Mouse (Mus musculus) gastrocnemius, adult 18-20 months (tissue): ENCODE measurements around the gene Klhdc7b. TPM values are rescaled to one million over a fixed set of nuclear protein-coding genes. Genes with fewer than 3 reads are reported as not detected.

Experiments
- DNase-seq: peaks from one replicate; pipeline ENCODE4 v3.0.0; 2021; ENCODE audit warnings: low spot score
- total RNA-seq, 2 experiments: library from RNA; stranded (reverse); gene quantifications; 2 replicates each; pipeline ENCODE4 v1.2.3; 2021

Gene Klhdc7b
- total RNA-seq, 2 experiments from 2014 or later: not detected

- no peak for DNase-seq
Measured at GRCm38 (mm10) chr15:89374801-89375534, 9.7 kb upstream of the Klhdc7b start.

DNA sequence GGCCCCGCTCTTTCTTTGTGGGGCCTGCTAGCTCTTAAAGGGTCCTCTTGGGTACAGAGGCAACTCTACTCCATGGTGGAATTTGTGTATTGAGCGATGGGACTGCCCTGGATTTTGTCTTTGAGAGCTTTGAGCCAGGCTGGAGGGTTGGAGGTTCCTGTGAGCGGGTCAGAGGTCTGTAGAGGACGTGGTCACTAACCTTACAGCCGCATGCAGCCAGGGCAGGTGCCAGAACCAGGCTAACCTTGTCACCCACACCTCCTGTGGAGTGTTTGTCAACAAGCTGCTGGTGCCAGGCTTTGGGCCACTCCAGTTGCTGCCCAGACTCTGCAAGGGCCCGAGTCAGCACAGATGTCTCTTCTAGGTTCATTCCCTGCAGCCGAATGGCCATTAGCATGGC is 8.7 kb upstream of the Klhdc7b start:
- DNase-seq: no peak

DNA sequence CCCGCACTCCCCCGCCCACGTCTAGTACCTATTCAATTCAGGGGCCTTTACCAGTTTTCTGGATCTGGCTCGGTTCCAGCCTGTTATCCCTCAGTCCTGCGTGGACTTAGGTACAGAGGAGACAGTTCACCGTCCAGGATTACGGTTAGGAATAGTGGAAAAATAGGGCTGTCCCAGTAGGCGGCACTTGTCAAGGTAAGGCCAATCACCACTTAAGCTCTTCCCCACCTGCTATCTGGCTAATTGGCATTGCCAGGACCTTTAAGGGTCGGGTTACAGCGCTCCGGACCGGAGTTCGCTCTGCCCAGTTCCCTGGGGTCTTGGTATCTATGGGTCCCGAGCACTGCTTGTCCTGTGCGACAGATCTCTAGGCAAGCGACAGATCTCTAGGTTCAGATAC is 7.8 kb upstream of the Klhdc7b start, which contains the start of gene Tymp:
TSS of gene Tymp (minus strand) at position 83 of the 400 bp plus-strand sequence.
- DNase-seq: no peak

GRCm38 (mm10) chr15:89377362-89377761 is 7.4 kb upstream of the Klhdc7b start:
- DNase-seq: no peak

- DNase-seq: no peak
Measured at GRCm38 (mm10) chr15:89377938-89378828, 6.5 kb upstream of the Klhdc7b start.

DNA sequence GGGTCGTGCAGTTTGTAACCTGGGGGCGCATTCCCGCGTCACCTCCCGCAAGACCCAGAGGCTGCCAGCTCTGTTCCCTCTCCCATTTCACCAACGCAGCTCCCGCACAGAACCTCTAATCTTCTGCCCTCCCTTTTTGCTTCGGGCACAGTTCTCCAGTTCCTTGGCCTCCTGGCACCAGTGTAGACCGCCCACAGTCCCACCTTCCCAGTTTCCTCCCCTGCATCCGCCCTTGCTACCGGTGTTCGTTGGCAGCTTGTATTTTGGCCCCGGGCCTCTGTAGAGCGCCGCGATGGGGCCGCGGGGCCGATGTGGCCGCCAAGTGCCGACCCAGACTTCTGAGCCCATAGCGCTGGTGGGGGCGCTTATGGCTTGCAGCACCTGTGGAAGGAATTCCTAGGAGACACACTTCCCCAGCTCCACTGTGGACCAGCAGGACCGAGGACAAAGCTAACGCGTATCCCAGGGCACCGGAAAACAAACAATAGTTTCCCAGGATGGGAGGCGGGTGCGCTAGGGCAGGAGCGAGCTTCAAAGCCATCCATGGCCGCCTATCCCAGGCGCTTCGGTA is 5.8 kb upstream of the Klhdc7b start, which contains the start of gene Odf3b:
TSS of gene Odf3b (minus strand) at position 452 of the 571 bp plus-strand sequence.
- no peak for DNase-seq

- no peak for DNase-seq
Measured at GRCm38 (mm10) chr15:89379429-89379828, 5.3 kb upstream of the Klhdc7b start.

- no peak for DNase-seq
Measured at GRCm38 (mm10) chr15:89387127-89387526, 2.4 kb downstream of the Klhdc7b start.

GRCm38 (mm10) chr15:89390081-89390480 is 5.4 kb downstream of the Klhdc7b start:
- DNase-seq: no peak

DNA sequence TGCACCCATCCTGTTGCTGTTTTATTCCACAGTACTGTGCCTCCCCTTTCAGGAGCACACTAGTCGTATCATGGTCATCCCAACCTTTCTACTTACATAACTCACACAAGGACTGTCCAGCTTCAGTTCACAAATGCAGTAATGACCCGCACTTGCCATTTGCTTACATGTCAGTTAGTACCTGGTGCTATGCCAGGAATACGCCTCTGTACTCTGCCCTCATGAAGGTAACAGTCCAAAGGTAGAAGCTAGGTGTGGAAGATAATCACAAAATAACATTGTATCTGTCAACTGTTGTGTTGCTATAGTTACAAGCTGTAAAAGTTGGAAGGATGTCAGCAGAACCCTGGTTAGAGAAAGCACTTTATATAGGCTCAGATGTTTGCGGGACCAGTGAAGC is 12.2 kb downstream of the Klhdc7b start:
- DNase-seq: no peak

- DNase-seq: no peak
Measured at GRCm38 (mm10) chr15:89398146-89398545, 13.4 kb downstream of the Klhdc7b start.

- DNase-seq: no peak
Measured at GRCm38 (mm10) chr15:89399716-89400115, 15.0 kb downstream of the Klhdc7b start.

DNA sequence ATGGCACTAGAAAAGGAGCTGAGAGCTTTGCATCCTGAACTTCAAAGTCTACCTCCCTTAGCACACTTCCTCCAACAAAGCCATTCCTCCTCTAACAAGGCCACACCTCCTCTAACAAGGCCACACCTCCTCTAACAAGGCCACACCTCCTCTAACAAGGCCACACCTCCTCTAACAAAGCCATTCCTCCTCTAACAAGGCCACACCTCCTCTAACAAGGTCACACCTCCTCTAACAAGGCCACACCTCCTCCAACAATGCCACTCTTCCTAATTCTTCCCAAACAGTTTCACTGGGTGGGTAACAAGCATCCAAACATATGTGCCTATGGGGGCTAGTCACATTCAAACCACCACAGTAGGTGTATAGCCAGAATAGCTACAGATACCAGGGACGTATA is 17.8 kb downstream of the Klhdc7b start:
- no peak for DNase-seq

DNA sequence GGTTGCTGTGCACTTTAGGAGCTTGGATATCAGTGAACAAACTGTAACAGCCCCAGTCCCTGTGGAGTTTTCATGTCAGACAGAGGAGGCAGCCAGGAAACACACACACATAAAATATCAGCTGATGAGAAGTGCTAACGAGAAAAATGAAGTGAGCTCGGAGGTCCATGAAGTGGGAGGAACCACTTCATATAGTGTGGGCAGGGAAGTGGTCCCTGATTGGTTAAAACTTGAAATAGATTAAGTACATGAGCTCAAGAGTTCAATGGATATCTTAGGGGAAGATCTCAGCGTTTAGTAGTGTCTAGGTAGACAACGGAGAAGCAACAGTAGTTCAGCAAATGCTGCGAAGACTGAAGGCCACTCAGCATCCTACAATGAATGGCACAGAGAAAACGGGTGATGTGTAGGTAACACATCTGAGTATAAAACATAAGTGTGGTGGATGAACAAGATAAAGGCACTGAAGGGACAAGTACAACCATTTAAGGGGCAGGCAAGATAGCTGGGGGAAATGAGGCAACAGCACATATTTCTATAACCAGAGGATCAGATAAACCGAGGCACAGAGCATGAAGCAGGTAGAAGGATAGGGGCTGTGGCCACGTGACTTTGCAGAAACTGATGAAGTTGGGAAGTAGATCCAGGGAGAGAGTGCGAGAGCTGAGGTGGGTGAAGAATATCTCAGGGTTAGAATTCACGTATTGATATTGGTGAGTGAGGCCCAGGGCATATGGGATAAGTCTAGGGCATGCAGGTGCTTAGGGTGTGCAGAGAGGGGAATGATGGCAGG is 20.3 kb downstream of the Klhdc7b start:
- no peak for DNase-seq

GRCm38 (mm10) chr15:89406691-89407090 is 22.0 kb downstream of the Klhdc7b start:
- DNase-seq: no peak

GRCm38 (mm10) chr15:89410118-89410517 is 25.4 kb downstream of the Klhdc7b start, which contains the start of gene Syce3:
Gene Syce3 (minus strand): TSS chr15:89410503.
- no peak for DNase-seq

DNA sequence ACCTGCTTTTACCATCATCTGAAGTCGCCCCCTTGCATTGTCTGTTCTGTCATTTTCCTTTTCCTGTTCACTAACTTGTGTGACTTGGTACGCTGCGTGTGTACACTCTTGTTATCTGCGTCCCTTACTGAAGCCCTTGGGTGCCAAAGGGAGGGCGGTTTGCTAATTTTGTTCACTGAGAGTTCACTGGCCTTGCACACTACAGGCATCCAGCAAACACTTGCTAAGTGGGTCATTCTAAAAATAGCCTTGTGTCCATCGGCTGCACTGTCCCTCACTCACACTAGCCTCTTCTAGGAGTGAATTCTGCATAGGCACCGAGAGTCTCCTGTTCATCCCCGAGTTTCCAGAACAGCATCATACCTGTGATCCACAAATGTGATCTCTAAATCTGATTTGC is 30.6 kb downstream of the Klhdc7b start:
- peak; percentile 49 for DNase-seq

DNA sequence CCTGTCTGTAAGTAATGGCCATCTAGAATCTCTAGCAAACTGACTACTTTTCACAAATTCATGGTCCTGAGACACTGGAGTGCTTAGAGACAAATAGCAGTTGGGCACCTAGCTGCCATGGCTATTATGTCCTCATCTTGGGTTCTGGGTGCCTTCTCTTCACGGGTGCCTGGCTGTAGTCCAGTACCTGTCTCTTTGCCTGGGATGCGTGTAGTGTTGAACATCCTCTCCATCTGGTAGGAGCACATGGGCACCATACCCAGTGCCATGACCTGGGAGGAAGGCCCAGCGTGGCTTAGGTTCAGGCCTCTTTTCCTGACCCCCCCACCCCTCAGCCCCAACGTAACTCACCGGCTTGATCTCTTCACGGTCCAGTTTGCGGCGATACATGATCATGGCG is 37.2 kb downstream of the Klhdc7b start:
- DNase-seq: no peak

GRCm38 (mm10) chr15:89424621-89425020 is 39.9 kb downstream of the Klhdc7b start:
- DNase-seq: no peak

- DNase-seq: peak; percentile 86
Measured at GRCm38 (mm10) chr15:89425711-89426121, 41.0 kb downstream of the Klhdc7b start, which contains the start of gene Cpt1b. Gene Cpt1b (minus strand): TSS chr15:89425863.

DNA sequence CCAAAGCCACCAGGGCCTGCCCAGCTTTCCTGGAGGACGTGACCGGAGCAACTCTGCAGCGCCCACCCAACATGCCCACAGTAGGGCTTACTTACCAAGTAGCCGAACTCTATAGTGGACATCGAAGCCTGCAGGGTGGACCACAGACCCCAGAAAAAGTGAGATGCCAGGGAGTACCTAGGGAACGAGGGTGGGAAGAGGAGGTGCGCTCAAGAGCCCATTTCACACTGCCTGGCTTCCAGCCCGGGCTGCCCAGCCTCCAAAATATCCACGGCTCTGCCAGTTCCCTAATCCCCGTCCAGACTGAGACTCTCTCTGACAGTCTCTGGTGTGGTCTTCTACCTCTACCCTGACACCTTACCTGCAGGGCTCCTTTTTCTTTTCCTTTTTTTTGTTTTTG is 42.0 kb downstream of the Klhdc7b start:
- peak; percentile 40 for DNase-seq
